Mouse (Mus musculus) intestine, embryonic 15.5 days (tissue): ENCODE results near the gene Ankrd11. TPM values are rescaled to one million over a fixed set of nuclear protein-coding genes. Genes with fewer than 3 reads are reported as not detected.

Source experiments
- ATAC-seq: fragments of 200-750 bp; cut with Nextera tagmentation; 2 replicates; pipeline ENCODE4 v1.8.0; 2017; ENCODE audit warnings: moderate TSS enrichment, moderate library complexity
- H3K27ac ChIP-seq: fragments of 300-500 bp; sonication (generic); 2 replicates; pipeline ENCODE4 v1.5.1; 2015; ENCODE audit warnings: mild to moderate bottlenecking, inconsistent platforms
- H3K27me3 ChIP-seq: fragments of 300-500 bp; sonication (generic); replicated peaks from 2 replicates; pipeline ENCODE4 v1.6.1; 2015; ENCODE audit warnings: inconsistent platforms
- H3K36me3 ChIP-seq: fragments of 300-500 bp; sonication (generic); 2 replicates; pipeline ENCODE4 v1.6.1; 2015; ENCODE audit warnings: inconsistent platforms
- H3K4me1 ChIP-seq: fragments of 300-500 bp; sonication (generic); replicated peaks from 2 replicates; pipeline ENCODE4 v1.6.1; 2015; ENCODE audit warnings: inconsistent platforms
- H3K4me2 ChIP-seq: fragments of 300-500 bp; sonication (generic); replicated peaks from 2 replicates; pipeline ENCODE4 v1.6.1; 2015; ENCODE audit warnings: mild to moderate bottlenecking, inconsistent platforms
- H3K4me3 ChIP-seq: fragments of 300-500 bp; sonication (generic); replicated peaks from 2 replicates; pipeline ENCODE4 v1.5.1; 2015; ENCODE audit warnings: inconsistent platforms
- H3K9ac ChIP-seq: fragments of 300-500 bp; sonication (generic); 2 replicates; pipeline ENCODE4 v1.6.1; 2015; ENCODE audit warnings: inconsistent platforms
- H3K9me3 ChIP-seq: fragments of 300-500 bp; sonication (generic); 2 replicates; pipeline ENCODE4 v1.6.1; 2016; ENCODE audit warnings: inconsistent platforms
- WGBS: fragments of 180-500 bp; shearing (Covaris S2); methylation state at CpG from one replicate; pipeline ENCODE4 v1.1.7; 2015; 5-methylcytosine and 5-hydroxymethylcytosine counted together
- polyA plus RNA-seq: library from polyadenylated mRNA; unstranded; fragments of >200 nt; fragmentation: Nextera tagmentation; extraction: Ambion mirVana; gene quantifications from 2 replicates; pipeline ENCODE4 v1.2.1, GENCODE M21; 2015

The Ankrd11 gene
- polyA plus RNA-seq, 1 experiment from 2014 or later: 53.9 TPM

- no peaks in the 10 kb centered on the region for H3K36me3 ChIP-seq
- no peak overlapping the region for H3K9ac ChIP-seq
- no peak overlapping the region; the same call in 1 of the 2 replicates for H3K27ac ChIP-seq
- no peaks in the 10 kb centered on the region for H3K9me3 ChIP-seq
- no peak overlapping the region for H3K4me3 ChIP-seq
- 75% methylated on average over 5 of the region's 5 CpGs for WGBS
- no peak overlapping the region for H3K4me2 ChIP-seq
- no peaks in the 10 kb centered on the region for H3K27me3 ChIP-seq
- peaks cover 10% of the 10 kb centered on the region; the same call in 1 of the 2 replicates for H3K4me1 ChIP-seq
- no peak for ATAC-seq
Measured at GRCm38 (mm10) chr8:122949701-122950100, 92.4 kb downstream of the Ankrd11 start.

- no peaks in the 10 kb centered on the region for H3K36me3 ChIP-seq
- peaks cover 14% of the 10 kb centered on the region for H3K4me1 ChIP-seq
- no peaks in the 10 kb centered on the region for H3K27me3 ChIP-seq
- WGBS: 72% methylated on average over 2 of the region's 2 CpGs
- no peak overlapping the region for H3K4me3 ChIP-seq
- no peak overlapping the region for H3K4me2 ChIP-seq
- no peak overlapping the region for H3K9ac ChIP-seq
- H3K9me3 ChIP-seq: no peaks in the 10 kb centered on the region
- ATAC-seq: no peak
- H3K27ac ChIP-seq: no peak overlapping the region
Measured at GRCm38 (mm10) chr8:122945775-122946174, 96.3 kb downstream of the Ankrd11 start.

GRCm38 (mm10) chr8:122942803-122943713, 99.0 kb downstream of the Ankrd11 start:
- 71% methylated on average over 9 of the region's 9 CpGs for WGBS
- Histone ChIP-seq H3K4me3 (no peak overlapping the region), H3K27ac (no peak overlapping the region), H3K4me2 (no peak overlapping the region), H3K27me3 (no peaks in the 10 kb centered on the region), H3K9ac (no peak overlapping the region), H3K9me3 (no peaks in the 10 kb centered on the region), H3K4me1 (peaks cover 13% of the 10 kb centered on the region), H3K36me3 (no peaks in the 10 kb centered on the region)
- no peak for ATAC-seq

GRCm38 (mm10) chr8:122938591-122938990, 103.5 kb downstream of the Ankrd11 start:
- no peak overlapping the region for H3K27ac ChIP-seq
- H3K4me3 ChIP-seq: no peak overlapping the region
- peaks cover 22% of the 10 kb centered on the region for H3K4me1 ChIP-seq
- 21% methylated on average over 4 of the region's 4 CpGs for WGBS
- no peaks in the 10 kb centered on the region for H3K36me3 ChIP-seq
- no peak for ATAC-seq
- H3K9me3 ChIP-seq: no peaks in the 10 kb centered on the region
- no peak overlapping the region for H3K4me2 ChIP-seq
- H3K27me3 ChIP-seq: no peaks in the 10 kb centered on the region
- no peak overlapping the region for H3K9ac ChIP-seq

GRCm38 (mm10) chr8:122938170-122938569, 103.9 kb downstream of the Ankrd11 start:
- Histone ChIP-seq H3K4me2 (no peak overlapping the region), H3K27ac (no peak overlapping the region), H3K27me3 (no peaks in the 10 kb centered on the region), H3K4me3 (no peak overlapping the region), H3K9me3 (no peaks in the 10 kb centered on the region), H3K9ac (no peak overlapping the region), H3K36me3 (no peaks in the 10 kb centered on the region), H3K4me1 (peaks cover 22% of the 10 kb centered on the region)
- no peak for ATAC-seq
- 79% methylated on average over 3 of the region's 3 CpGs for WGBS

GRCm38 (mm10) chr8:122937545-122938053, 104.5 kb downstream of the Ankrd11 start:
- 56% methylated on average over 2 of the region's 2 CpGs for WGBS
- no peak overlapping the region for H3K9ac ChIP-seq
- H3K36me3 ChIP-seq: no peaks in the 10 kb centered on the region
- no peak overlapping the region for H3K27ac ChIP-seq
- H3K4me1 ChIP-seq: peaks cover 22% of the 10 kb centered on the region
- H3K4me3 ChIP-seq: no peak overlapping the region
- no peak for ATAC-seq
- no peaks in the 10 kb centered on the region for H3K27me3 ChIP-seq
- no peaks in the 10 kb centered on the region for H3K9me3 ChIP-seq
- no peak overlapping the region for H3K4me2 ChIP-seq

- ATAC-seq: no peak
- WGBS: 60% methylated on average over 3 of the region's 3 CpGs
- Histone ChIP-seq H3K4me1 (peaks cover 32% of the 10 kb centered on the region), H3K4me2 (no peak overlapping the region), H3K4me3 (no peak overlapping the region), H3K9me3 (no peaks in the 10 kb centered on the region), H3K27me3 (no peaks in the 10 kb centered on the region), H3K36me3 (no peaks in the 10 kb centered on the region), H3K27ac (no peak overlapping the region), H3K9ac (no peak overlapping the region)
Measured at GRCm38 (mm10) chr8:122935912-122936311, 106.2 kb downstream of the Ankrd11 start.

GRCm38 (mm10) chr8:122935118-122935517, 107.0 kb downstream of the Ankrd11 start:
- Histone ChIP-seq H3K27me3 (no peaks in the 10 kb centered on the region), H3K4me3 (no peak overlapping the region), H3K36me3 (no peaks in the 10 kb centered on the region), H3K4me2 (no peak overlapping the region), H3K9ac (no peak overlapping the region), H3K9me3 (no peaks in the 10 kb centered on the region), H3K4me1 (peaks cover 32% of the 10 kb centered on the region), H3K27ac (no peak overlapping the region)
- ATAC-seq: no peak
- whole genome bisulfite sequencing: 92% methylated on average over 1 of the region's 1 CpGs

- no peaks in the 10 kb centered on the region for H3K36me3 ChIP-seq
- H3K9ac ChIP-seq: no peak overlapping the region
- no peak overlapping the region for H3K27ac ChIP-seq
- no peak overlapping the region for H3K4me2 ChIP-seq
- peaks cover 30% of the 10 kb centered on the region for H3K4me1 ChIP-seq
- H3K4me3 ChIP-seq: no peak overlapping the region
- no peak for ATAC-seq
- H3K27me3 ChIP-seq: no peaks in the 10 kb centered on the region
- H3K9me3 ChIP-seq: no peaks in the 10 kb centered on the region
Measured at GRCm38 (mm10) chr8:122933973-122934372, 108.1 kb downstream of the Ankrd11 start.

- H3K27ac ChIP-seq: peak overlapping the region; percentile 14; the same call in 1 of the 2 replicates
- no peaks in the 10 kb centered on the region for H3K9me3 ChIP-seq
- no peak for ATAC-seq
- no peaks in the 10 kb centered on the region for H3K27me3 ChIP-seq
- H3K4me2 ChIP-seq: no peak overlapping the region
- 75% methylated on average over 2 of the region's 2 CpGs for WGBS
- H3K9ac ChIP-seq: no peak overlapping the region
- H3K4me3 ChIP-seq: no peak overlapping the region
- no peaks in the 10 kb centered on the region for H3K36me3 ChIP-seq
- peaks cover 18% of the 10 kb centered on the region for H3K4me1 ChIP-seq
Measured at GRCm38 (mm10) chr8:122932561-122932959, 109.5 kb downstream of the Ankrd11 start.

- H3K9me3 ChIP-seq: no peaks in the 10 kb centered on the region
- no peaks in the 10 kb centered on the region for H3K36me3 ChIP-seq
- no peak overlapping the region for H3K9ac ChIP-seq
- no peak overlapping the region for H3K4me2 ChIP-seq
- no peak overlapping the region for H3K4me3 ChIP-seq
- peak overlapping the region; percentile 14; the same call in 1 of the 2 replicates for H3K27ac ChIP-seq
- no peak for ATAC-seq
- peaks cover 18% of the 10 kb centered on the region for H3K4me1 ChIP-seq
- H3K27me3 ChIP-seq: no peaks in the 10 kb centered on the region
- 68% methylated on average over 3 of the region's 3 CpGs for WGBS
Measured at GRCm38 (mm10) chr8:122931834-122932560, 110.1 kb downstream of the Ankrd11 start.

- Histone ChIP-seq H3K27me3 (no peaks in the 10 kb centered on the region), H3K27ac (no peak overlapping the region), H3K4me3 (no peak overlapping the region), H3K4me2 (no peak overlapping the region), H3K36me3 (no peaks in the 10 kb centered on the region), H3K9me3 (no peaks in the 10 kb centered on the region), H3K4me1 (peaks cover 27% of the 10 kb centered on the region), H3K9ac (no peak overlapping the region)
- 80% methylated on average over 7 of the region's 7 CpGs for WGBS
- no peak for ATAC-seq
Measured at GRCm38 (mm10) chr8:122928631-122929224, 113.3 kb downstream of the Ankrd11 start.
